Mouse (Mus musculus): ENCODE results near the gene Klc3. TPM values are rescaled to one million over a fixed set of nuclear protein-coding genes. Genes with fewer than 3 reads are reported as not detected.
A peak's percentile ranks its signal among the peaks of the same experiment; 100 is the strongest.

Klc3 gene
- polyA plus RNA-seq, 1 experiment from 2014 or later, result 5.7 TPM

DNA sequence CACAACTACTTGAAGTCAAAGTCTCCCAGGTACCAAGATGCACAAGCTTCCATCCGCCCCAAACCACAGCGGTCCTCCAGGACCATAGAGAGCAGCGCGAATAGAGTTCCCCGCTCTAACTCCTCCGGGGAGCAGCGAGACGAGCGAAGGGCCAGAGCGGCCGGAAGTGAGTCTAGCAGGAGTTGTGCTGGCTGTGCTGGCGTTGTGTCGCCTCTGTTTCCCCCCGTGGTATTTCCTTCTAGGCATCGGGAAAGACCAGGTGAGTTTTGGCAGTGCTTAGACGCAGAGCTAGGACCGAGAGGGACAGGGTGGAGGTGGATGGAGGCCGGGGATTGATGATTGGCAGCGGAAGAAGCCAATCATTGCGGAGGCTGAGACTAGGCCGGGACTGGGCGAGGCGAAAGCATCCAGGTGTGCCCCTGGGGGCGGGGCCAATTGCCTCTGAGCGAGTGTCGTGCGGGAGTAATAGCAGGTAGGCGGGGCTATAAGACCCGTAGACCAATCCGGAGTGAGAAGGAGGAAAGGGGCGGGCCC lies 58.9 kb downstream of the Klc3 start:
- under 1% methylated on average over 31 of the region's 31 CpGs for WGBS
- ATAC-seq (ENCODE audit: low FRiP score, low TSS enrichment), result peak; percentile 94
- Histone ChIP-seq H3K4me3 (ENCODE audit: low read length) (peak overlapping the region; percentile 76), H3K4me1 (ENCODE audit: control insufficient read depth, insufficient read depth, low read length) (peaks cover 22% of the 10 kb centered on the region), H3K4me2 (replicated peaks; ENCODE audit: low read depth, low read length) (peak overlapping the region; percentile 84), H3K27ac (ENCODE audit: low read depth, low read length) (peak overlapping the region; percentile 92), H3K9me3 (ENCODE audit: control insufficient read depth, low read length) (no peaks in the 10 kb centered on the region), H3K36me3 (ENCODE audit: control insufficient read depth, insufficient read depth, low read length) (peaks cover 15% of the 10 kb centered on the region), H3K27me3 (ENCODE audit: control insufficient read depth, insufficient read depth, low read length) (peaks cover 8% of the 10 kb centered on the region; the same call in 1 of the 2 replicates), H3K9ac (ENCODE audit: low read depth, low read length) (peak overlapping the region; percentile 69)

MicroRNAs encoded within 50 kb of the gene (microRNA counts, 519-probe panel; counts per million panel counts)
- microRNA mmu-miR-343, result not detected

Small RNA genes lying within 50 kb of the gene (microRNA-seq; reads per million reads assigned to microRNA genes)
- gene Mir343, result not detected

Other genes starting within 250 kb of the Klc3 start
- 0.31 and 0.45 TPM in 2 replicates for gene Gipr, start 238.0 kb downstream of the Klc3 start, polyA plus RNA-seq (2014; fragmentation: Nextera tagmentation; extraction: Ambion mirVana)
- gene Eml2, start 227.7 kb downstream of the Klc3 start, polyA plus RNA-seq (2014; fragmentation: Nextera tagmentation; extraction: Ambion mirVana), result 2.8 and 5.7 TPM in 2 replicates
- gene Gpr4, start 191.6 kb downstream of the Klc3 start, polyA plus RNA-seq (2014; fragmentation: Nextera tagmentation; extraction: Ambion mirVana), result 2.4 and 3.4 TPM in 2 replicates
- gene Opa3, start 175.8 kb downstream of the Klc3 start, polyA plus RNA-seq (2014; fragmentation: Nextera tagmentation; extraction: Ambion mirVana), result 33.3 and 44.6 TPM in 2 replicates
- gene Vasp, start 132.3 kb downstream of the Klc3 start, polyA plus RNA-seq (2014; fragmentation: Nextera tagmentation; extraction: Ambion mirVana), result 54.2 and 56.5 TPM in 2 replicates
- gene Ppm1n, start 124.0 kb downstream of the Klc3 start, polyA plus RNA-seq (2014; fragmentation: Nextera tagmentation; extraction: Ambion mirVana), result not detected in 2 replicates
- gene Rtn2, start 121.5 kb downstream of the Klc3 start, polyA plus RNA-seq (2014; fragmentation: Nextera tagmentation; extraction: Ambion mirVana), result 5.4 and 5.7 TPM in 2 replicates
- gene Fosb, start 94.1 kb downstream of the Klc3 start, polyA plus RNA-seq (2014; fragmentation: Nextera tagmentation; extraction: Ambion mirVana), result 0.14 and 0.20 TPM in 2 replicates
- 95.2 and 102 TPM in 2 replicates for gene Ercc1, start 59.3 kb downstream of the Klc3 start, polyA plus RNA-seq (2014; fragmentation: Nextera tagmentation; extraction: Ambion mirVana)
- gene Cd3eap, start 44.6 kb downstream of the Klc3 start, polyA plus RNA-seq (2014; fragmentation: Nextera tagmentation; extraction: Ambion mirVana), result 21.9 and 26.8 TPM in 2 replicates
- 5.4 and 7.8 TPM in 2 replicates for gene Ppp1r13l, start 44.4 kb downstream of the Klc3 start, polyA plus RNA-seq (2014; fragmentation: Nextera tagmentation; extraction: Ambion mirVana)
- 11.9 and 12.6 TPM in 2 replicates for gene Ercc2, start 22.1 kb downstream of the Klc3 start, polyA plus RNA-seq (2014; fragmentation: Nextera tagmentation; extraction: Ambion mirVana)
- gene Ckm, start 672 bp upstream of the Klc3 start, polyA plus RNA-seq (2014; fragmentation: Nextera tagmentation; extraction: Ambion mirVana), result 0.20 and 0.69 TPM in 2 replicates
- gene Mark4, start 54.7 kb upstream of the Klc3 start, polyA plus RNA-seq (2014; fragmentation: Nextera tagmentation; extraction: Ambion mirVana), result 10.4 and 12.1 TPM in 2 replicates
- gene Exoc3l2, start 59.2 kb upstream of the Klc3 start, polyA plus RNA-seq (2014; fragmentation: Nextera tagmentation; extraction: Ambion mirVana), result 3.5 and 3.7 TPM in 2 replicates
- gene Bloc1s3, start 104.3 kb upstream of the Klc3 start, polyA plus RNA-seq (2014; fragmentation: Nextera tagmentation; extraction: Ambion mirVana), result 1.4 and 2.4 TPM in 2 replicates
- gene Trappc6a, start 104.3 kb upstream of the Klc3 start, polyA plus RNA-seq (2014; fragmentation: Nextera tagmentation; extraction: Ambion mirVana), result 63.7 and 70.2 TPM in 2 replicates
- 0.13 and 0.27 TPM in 2 replicates for gene Nkpd1, start 113.7 kb upstream of the Klc3 start, polyA plus RNA-seq (2014; fragmentation: Nextera tagmentation; extraction: Ambion mirVana)
- 6.5 and 23.0 TPM in 2 replicates for gene Ppp1r37, start 159.0 kb upstream of the Klc3 start, polyA plus RNA-seq (2014; fragmentation: Nextera tagmentation; extraction: Ambion mirVana)
- 0.33 and 0.68 TPM in 2 replicates for gene Zfp296, start 173.2 kb upstream of the Klc3 start, polyA plus RNA-seq (2014; fragmentation: Nextera tagmentation; extraction: Ambion mirVana)
- 168 and 179 TPM in 2 replicates for gene Gemin7, start 173.5 kb upstream of the Klc3 start, polyA plus RNA-seq (2014; fragmentation: Nextera tagmentation; extraction: Ambion mirVana)
- 44.3 and 48.4 TPM in 2 replicates for gene Clasrp, start 200.4 kb upstream of the Klc3 start, polyA plus RNA-seq (2014; fragmentation: Nextera tagmentation; extraction: Ambion mirVana)
- gene Relb, start 225.3 kb upstream of the Klc3 start, polyA plus RNA-seq (2014; fragmentation: Nextera tagmentation; extraction: Ambion mirVana), result 7.3 and 9.3 TPM in 2 replicates